Mouse (Mus musculus): ENCODE measurements around the gene Aqp5. TPM values are rescaled to one million over a fixed set of nuclear protein-coding genes. Genes with fewer than 3 reads are reported as not detected.

Aqp5 gene
- total RNA-seq, 2 experiments from 2014 or later = not detected

DNA sequence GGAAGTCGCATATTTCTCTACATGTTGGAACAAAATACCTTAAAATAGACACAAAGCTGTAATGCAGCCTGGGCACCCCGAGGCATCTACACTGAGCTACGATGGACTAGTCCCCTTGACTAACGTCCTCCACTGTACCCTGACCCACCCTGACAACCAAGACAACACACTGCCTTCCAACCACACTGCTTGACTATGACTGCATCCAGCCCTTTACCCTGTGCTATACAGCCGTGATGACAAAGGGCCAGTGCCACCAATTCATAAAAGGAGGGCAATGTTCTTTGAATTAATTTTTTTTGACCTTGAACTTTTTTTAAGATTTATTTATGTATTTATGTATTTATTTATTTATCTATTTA, 47.5 kb downstream of the Aqp5 start:
- no peak for DNase-seq

GRCm38 (mm10) chr15:99642622-99643021, 52.0 kb downstream of the Aqp5 start:
- DNase-seq = no peak

DNA sequence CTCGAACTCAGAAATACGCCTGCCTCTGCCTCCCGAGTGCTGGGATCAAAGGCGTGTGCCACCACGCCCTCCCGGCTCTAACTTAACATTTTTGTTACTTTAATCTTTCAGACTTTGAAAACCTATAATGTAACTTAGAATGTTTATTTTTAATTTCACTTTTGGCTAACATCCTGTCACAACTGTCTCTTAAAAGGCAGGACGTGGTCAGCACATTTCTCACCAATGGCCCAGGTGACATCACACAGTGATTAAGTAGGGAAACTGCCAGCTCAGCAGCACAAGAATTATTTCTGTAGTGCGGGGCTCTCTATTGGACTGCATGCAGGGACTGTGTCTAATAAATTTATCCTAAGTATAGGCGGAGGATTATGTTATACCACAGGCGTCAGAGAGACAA, 53.2 kb downstream of the Aqp5 start:
- DNase-seq = no peak

Other genes starting within 250 kb of the Aqp5 start
- 1 to 10 TPM; 6.6 to 7.0 TPM for gene Fmnl3, start 220.3 kb upstream of the Aqp5 start, total RNA-seq (2021)
- gene Tmbim6, start 197.9 kb upstream of the Aqp5 start, total RNA-seq (2021) = 100 to 1,000 TPM; 153 to 164 TPM
- 1 to 10 TPM; 3.1 to 4.8 TPM for gene Nckap5l, start 133.0 kb upstream of the Aqp5 start, total RNA-seq (2021)
- 1 to 10 TPM; 3.0 to 4.1 TPM for gene Bcdin3d, start 116.1 kb upstream of the Aqp5 start, total RNA-seq (2021)
- under 1 TPM; 0.13 to 0.20 TPM for gene Faim2, start 62.6 kb upstream of the Aqp5 start, total RNA-seq (2021)
- not detected for gene Aqp2, start 11.7 kb upstream of the Aqp5 start, total RNA-seq (2021)
- not detected for gene Aqp6, start 10.6 kb downstream of the Aqp5 start, total RNA-seq (2021)
- gene Racgap1, start 60.9 kb downstream of the Aqp5 start, total RNA-seq (2021) = 1 to 10 TPM; 1.3 to 2.1 TPM
- gene Asic1, start 79.6 kb downstream of the Aqp5 start, total RNA-seq (2021) = under 1 TPM; 0.08 to 0.61 TPM
- gene Smarcd1, start 111.3 kb downstream of the Aqp5 start, total RNA-seq (2021) = 1 to 10 TPM; 4.6 to 5.9 TPM
- gene Gm17349, start 114.7 kb downstream of the Aqp5 start, total RNA-seq (2021) = 1 to 10 TPM in 1 of 2 experiments, not detected in 1; 1.6 TPM
- 100 to 1,000 TPM; 415 to 536 TPM for gene Gpd1, start 126.7 kb downstream of the Aqp5 start, total RNA-seq (2021)
- 100 to 1,000 TPM; 171 to 172 TPM for gene Cox14, start 134.8 kb downstream of the Aqp5 start, total RNA-seq (2021)
- gene Cers5, start 182.1 kb downstream of the Aqp5 start, total RNA-seq (2021) = 1 to 10 TPM; 4.0 to 6.1 TPM